Mouse (Mus musculus): ENCODE measurements around the gene Drd4.

Drd4 gene

DNA sequence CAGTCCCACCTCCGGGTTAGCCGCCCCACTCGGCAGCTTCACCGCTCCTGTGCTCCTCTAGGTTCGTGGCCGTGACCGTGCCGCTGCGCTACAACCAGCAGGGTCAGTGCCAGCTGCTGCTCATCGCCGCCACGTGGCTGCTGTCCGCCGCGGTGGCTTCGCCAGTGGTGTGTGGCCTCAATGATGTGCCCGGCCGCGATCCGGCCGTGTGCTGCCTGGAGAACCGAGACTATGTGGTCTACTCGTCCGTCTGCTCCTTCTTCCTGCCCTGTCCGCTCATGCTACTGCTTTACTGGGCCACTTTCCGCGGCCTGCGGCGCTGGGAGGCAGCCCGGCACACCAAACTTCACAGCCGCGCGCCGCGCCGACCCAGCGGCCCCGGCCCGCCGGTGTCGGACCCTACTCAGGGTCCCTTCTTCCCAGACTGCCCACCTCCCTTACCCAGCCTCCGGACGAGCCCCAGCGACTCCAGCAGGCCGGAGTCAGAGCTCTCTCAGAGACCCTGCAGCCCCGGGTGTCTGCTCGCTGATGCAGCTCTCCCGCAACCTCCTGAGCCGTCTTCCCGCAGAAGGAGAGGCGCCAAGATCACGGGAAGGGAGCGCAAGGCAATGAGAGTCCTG, 2.2 kb downstream of the Drd4 start:
- DNase-seq, result no peak

GRCm38 (mm10) chr7:141294479-141294878, 2.7 kb downstream of the Drd4 start:
- no peak for DNase-seq

DNA sequence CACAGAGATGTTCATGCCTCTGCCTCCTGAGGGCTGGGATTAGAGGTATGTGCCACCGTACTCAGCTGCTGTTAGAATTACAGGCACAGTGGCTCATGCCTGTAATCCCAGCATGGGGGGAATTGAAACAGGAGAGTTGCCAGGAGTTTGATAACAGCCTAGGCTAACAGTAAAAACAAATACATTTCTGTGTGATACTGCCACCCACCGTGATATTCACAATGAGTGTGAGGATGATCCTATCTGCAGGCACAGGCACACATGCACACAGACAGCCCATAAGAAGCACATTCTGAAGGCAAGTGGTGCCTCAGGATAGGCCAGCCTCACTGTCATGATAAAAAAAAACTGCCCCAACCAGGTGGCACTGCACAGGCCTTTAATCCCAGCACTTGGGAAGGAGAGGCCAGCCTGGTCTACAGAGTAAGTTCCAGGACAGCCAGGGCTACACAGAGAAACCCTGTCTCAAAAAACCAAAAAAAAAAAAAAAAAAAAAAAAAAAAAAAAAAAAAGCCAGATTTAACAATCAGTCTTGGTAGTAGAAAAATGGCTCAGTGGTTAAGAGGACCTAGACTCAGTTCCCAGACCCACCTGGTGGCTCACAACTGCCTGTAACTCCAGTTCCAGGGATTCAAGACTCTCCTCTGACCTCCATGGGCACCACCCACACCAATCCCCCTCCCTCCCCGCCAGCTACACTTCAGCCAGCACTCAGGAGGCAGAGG, 6.3 kb downstream of the Drd4 start:
- DNase-seq, result no peak

GRCm38 (mm10) chr7:141299175-141299574, 7.4 kb downstream of the Drd4 start:
- peak; percentile 89 for DNase-seq

- peak; percentile 74 for DNase-seq
These were observed 9.6 kb downstream of the Drd4 start for GRCm38 (mm10) chr7:141301386-141301785.

DNA sequence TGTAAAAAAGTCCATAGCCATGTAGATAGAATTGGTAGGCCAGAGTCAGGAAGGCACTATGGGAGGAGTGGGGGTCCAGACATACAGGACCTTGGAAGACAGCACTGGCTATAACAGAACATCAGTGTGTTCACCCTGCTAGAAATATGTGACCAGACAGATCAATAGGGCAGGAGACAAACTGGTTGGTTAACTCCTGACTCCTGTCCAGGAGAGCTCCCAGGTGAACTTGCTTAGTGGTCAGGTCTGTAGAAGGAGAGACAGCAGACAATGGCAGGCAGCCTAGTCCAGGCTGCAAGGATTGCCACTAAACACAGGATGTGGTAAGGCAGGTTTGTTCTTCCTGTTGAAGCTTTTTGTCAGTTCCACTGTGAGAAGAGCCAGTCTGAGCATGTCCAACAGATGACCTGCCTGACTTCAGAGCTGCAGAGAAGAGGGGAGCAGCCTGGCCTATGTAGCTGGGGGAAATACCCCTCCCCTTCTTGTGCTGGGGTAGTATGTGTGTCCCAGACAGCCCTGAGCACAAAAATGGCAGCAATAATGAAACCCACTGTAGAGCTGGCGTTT, 11.0 kb downstream of the Drd4 start:
- DNase-seq, result no peak

GRCm38 (mm10) chr7:141304537-141304936, 12.7 kb downstream of the Drd4 start:
- no peak for DNase-seq

DNA sequence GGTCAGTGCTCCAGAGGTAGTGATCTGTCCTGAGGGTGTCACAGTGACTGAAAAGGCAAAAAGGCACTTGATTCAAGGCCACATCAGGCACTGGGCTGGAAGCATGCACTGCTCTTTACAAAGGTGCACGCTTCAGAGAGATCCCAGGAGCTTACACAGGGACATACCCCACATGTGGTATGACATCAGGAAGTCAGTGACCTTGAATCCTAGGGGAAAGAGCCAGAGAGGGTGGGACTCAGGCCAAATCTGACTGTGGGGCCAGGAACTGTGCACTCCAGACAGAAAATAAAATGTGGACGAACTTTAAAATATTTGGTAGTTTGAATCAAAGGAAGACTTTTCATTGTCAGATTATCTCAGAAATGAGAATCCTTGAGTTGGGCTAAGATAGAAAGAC, 22.6 kb downstream of the Drd4 start:
- no peak for DNase-seq

GRCm38 (mm10) chr7:141315076-141315475, 23.3 kb downstream of the Drd4 start:
- no peak for DNase-seq

DNA sequence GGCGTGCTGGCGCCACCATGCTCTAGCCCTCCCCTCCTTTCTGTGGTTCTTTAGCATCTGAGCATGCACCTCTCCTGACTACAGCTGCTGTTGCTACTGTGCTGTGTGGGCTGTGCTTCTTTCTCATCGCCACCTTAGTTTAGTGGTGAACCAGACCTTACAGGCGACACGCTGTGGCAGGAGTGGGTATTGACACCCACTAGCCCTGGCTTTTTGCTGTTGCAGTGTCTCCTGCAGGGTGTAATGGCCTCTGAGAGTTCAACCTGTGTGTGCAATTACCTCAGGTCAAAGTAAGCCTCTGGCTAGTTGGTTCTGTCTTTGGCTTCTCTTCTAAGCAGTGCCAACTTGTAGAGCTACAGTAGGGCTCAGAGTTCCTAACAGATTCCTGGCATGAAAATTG, 24.2 kb downstream of the Drd4 start:
- DNase-seq, result no peak

DNA sequence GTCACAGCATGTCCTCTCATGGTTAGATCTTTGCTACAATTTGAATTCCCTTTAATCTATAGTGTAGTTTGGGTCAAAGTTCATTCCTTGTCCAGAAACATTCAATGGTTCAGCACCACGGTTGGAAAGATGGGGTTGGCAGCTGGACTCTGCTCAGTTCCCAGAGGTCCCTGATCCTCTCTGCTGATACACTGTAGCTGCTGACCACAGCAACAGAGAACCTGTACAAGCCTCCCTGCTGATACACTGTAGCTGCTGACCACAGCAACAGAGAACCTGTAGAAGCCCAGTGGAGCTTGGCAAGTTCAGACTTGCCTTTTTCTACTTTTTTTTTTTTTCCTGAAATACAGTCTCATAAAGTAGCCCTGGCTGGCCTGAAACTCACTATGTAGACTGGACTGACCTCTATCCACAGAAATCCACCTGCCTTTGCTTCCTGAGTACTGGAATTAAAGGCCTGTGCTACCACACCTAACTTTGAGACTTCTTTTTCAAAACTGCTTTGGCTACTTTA, 25.9 kb downstream of the Drd4 start:
- no peak for DNase-seq

DNA sequence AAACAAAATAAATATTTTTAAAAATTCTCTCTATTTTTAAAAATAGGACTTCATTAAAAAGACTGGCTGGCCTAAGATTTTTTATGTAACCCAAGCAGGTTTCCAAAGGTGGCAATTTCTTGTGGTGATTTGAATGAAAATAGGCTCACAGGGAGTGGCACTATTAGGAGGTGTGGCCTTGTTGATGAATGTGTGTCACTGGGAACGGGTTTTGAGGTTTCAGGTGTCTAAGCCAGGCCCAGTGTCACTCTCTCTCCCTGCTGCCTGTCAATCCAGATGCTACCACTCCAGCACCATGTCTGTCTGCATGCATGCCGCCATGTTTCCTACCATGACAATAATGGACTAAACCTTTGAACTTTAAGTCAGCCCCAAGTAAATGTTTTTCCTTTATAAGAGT, 27.6 kb downstream of the Drd4 start:
- no peak for DNase-seq

DNA sequence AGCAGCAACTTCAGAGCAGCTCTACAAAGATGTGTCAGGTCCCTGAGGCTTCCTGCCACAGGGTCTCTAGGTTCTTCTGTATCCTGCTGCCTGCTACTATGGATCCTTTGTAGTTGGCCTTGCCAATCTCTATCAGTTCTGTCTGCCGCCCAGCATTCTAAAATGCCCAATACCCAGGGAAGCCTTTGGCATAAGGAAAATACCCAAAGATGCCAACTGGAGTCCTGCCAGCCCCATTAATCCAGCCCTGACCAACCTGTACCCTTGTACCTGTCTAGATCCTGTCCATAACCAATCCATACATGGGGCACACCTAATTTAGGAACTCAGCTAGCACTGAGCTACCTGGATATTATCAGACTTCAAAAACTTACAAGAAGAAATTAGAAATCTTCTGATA, 32.9 kb downstream of the Drd4 start:
- DNase-seq, result peak; percentile 57

DNA sequence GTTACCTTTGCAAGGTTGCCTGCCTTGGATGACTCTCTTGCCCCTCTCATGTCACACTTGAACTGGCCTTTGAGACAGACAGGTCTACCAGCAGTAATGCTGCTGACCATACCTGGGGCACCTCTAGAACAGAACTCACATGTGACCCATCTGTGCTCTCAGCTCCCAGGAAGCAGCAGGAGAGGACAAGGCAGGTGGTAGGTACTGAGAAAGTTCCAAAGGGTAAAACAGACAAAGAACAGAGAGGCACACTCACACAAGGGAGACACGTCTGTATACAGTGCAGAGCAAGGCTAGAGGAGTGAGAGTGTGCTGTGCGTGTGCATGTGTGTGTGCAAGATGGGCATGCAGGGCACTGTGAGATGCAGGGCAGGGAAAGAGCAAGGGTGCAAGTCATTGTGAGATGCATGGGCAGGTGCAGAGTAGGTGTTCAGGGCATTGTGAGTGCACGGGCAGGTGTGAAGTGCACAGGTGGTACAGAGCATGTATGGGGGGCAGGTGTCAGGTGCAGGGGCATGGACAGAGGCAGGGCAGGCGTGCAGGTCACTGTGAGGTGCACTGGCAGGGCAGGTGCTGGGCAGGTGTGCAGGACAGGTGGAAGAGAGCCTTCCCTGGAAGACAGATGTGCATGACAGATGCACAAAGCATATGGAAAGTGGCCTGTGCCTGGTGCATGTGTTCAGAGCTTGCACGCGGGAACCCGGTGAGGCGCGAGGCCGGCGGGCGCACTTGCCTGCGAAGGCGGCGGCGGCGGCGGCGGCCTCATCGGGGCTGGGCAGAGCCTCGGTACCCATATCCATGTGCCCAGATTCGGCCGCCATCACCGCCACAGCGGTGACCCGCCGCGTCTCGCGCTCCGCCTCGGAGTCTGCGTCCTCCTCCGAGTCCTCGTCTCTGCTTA, 35.0 kb downstream of the Drd4 start:
- peak; percentile 74 for DNase-seq

DNA sequence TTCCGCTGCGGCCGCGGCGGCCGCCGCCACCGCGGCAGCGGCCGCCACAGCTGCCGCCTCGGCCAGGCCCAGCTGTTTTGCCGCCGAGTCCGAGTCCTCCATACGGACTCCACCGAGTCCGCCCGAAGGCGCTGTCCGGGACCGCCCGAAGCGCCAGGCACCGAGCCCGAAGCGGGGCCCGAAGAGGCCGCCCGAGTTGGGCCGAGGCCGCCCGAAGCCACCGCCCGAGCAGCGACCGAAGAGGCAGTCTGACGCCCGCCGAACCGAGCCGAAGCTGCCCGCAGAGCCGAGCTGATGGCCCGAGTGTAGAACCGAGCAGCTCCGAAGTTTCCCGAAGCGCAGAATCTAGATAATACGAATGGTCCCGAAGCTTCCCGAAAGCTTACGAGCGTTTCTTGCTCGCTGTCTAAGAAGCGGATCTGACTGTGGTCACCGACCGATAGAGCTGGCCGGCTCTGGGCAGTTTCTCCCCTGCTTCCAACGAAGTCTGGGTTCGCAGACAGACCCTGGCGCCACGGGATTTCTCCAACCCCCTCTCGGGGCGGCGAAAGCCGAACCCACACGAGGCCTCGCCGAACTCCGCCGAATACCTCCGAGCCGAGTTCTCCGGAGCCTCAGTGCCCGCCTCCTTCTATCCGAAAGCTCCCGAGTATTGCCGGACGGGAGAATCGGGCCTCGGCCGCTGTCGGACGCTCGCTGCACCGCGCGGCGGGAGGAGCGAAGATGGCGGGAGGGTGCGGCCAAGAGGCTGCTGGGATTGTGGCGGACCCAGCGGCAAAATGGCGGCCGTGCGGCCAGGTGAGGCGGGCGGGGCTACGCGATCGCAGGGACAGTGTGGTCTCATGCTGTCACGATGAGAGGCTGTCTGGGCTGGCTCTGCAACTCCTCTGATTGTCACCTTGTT, 35.9 kb downstream of the Drd4 start, which contains the start of the genes Deaf1 and Tmem80:
Deaf1 (minus strand) TSS at position 222 of the 904 bp plus-strand sequence.
Tmem80 (plus strand) TSS at position 271 of the 904 bp plus-strand sequence.
- DNase-seq, result peak; percentile 99

DNA sequence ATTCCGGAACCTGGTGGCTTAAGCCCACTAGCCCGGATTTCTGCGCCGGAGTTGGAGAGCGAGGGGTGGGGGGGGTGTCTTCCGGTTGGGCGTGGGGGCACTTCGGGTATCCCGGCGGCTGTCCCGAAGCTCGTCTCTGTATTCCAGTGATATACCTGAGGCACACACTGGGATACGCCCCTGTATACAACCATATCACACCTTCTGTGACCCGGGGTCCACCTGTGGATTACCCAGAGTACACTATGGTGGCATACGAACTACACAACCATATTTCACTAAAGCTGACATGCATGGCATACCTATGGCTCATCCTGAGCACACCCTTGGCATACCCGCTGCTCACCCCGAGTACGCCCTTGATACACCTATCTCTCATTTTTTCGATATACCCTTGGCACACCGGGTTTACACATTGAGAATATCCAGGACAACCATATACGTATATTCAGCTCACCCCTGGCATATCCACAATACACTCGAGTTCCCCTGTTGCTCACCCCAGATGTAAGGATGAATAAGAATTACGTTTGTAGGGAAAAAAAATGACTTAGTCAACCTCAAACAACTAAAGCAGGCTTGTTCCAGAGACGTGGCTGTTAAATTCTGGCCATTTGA, 36.7 kb downstream of the Drd4 start:
- DNase-seq, result no peak

DNA sequence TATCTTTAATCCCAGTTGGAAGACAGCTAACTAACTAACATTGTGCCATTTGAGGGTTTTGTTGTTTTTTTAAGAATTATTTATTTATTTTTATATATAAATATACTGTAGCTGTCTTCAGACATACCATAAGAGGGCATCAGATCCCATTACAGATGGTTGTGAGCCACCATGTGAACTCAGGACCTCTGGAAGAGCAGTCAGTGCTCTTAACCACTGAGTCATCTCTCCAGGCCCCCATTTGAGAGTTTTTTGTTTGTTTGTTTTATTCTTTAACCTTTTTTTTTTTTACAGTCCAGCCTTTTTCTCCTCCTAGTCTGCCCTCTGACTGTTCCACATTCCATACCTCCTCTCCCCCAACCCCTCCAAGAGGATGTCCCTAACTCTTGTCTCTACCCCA, 38.9 kb downstream of the Drd4 start:
- no peak for DNase-seq

GRCm38 (mm10) chr7:141331990-141332389, 40.2 kb downstream of the Drd4 start:
- no peak for DNase-seq

DNA sequence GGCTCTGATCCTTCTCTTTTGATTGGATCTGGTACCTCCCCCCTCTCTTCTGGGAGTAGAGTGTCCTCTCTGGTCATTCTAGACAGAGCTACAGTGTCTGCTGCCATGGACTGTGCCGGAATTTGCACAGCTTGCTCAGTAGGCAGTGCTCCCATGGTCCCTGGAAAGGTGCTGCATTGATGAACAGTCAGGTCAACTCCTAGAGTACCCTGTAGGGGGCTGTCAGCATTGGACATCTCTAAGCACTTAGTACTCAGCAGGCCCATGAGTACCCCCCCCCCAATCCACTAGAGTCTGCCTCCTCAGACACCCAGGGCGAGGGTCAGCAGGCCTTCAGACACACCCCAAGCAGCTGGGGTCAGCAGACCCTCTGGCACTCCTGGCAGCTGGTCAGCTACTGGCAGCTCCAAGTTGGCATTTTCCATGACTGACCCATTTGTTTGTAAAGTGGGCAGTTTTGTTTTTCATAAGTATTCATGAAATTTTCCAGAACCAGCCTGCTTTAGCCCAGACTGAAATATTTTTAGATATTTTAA, 43.3 kb downstream of the Drd4 start:
- peak; percentile 59 for DNase-seq

GRCm38 (mm10) chr7:141335682-141336081, 43.9 kb downstream of the Drd4 start:
- peak; percentile 85 for DNase-seq

DNA sequence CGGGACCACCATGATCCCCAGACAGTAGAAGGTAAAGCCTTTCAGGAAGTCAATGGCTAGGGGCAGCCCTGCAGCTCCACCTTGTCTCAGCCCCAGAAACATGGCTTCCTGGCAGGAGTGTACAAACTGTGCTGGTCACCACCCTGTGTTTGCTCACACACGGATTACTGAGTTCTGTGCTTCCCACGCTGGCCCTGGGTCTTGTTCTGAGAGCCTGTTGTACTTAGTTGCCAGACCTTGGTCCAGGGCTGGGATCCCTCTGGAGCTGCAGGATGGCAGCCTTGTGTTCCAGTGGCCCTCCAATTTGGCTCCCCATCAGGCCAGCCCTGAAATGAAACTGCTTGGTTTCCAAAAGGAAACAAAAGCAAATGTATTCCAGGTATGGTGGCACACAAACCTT, 44.5 kb downstream of the Drd4 start:
- DNase-seq, result peak; percentile 47

All from cerebellum, adult 11-12 months (tissue).